Mouse (Mus musculus) ES-E14 (cell line): ENCODE data around the gene Igf2bp3. TPM values are rescaled to one million over a fixed set of nuclear protein-coding genes. Genes with fewer than 3 reads are reported as not detected.

Experiments used
- DNase-seq: peaks from one replicate; pipeline ENCODE4 v3.0.0-alpha.2; 2013; ENCODE audit warnings: low read depth, low spot score
- H3K27ac ChIP-seq: 2 replicates; pipeline ENCODE4 v1.5.1; 2012; ENCODE audit warnings: low read depth, mild to moderate bottlenecking, low read length, moderate library complexity, mixed read lengths; ENCODE audit not compliant: poor library complexity, insufficient read depth, severe bottlenecking
- H3K36me3 ChIP-seq: 2 replicates; pipeline ENCODE4 v1.6.1; 2012; ENCODE audit warnings: mild to moderate bottlenecking, low read length, moderate library complexity, mixed read lengths; ENCODE audit not compliant: control insufficient read depth, poor library complexity, insufficient read depth, severe bottlenecking
- H3K4me1 ChIP-seq, 2 experiments: fragments of 150-350 bp in 1 of 2; sonication (generic) in 1 of 2; 2 replicates each; pipeline ENCODE4 v1.6.1; 2012; ENCODE audit warnings: low read length in 2 of 2, mild to moderate bottlenecking in 1 of 2, mixed read lengths in 1 of 2; ENCODE audit not compliant: control insufficient read depth in 2 of 2, insufficient read depth in 2 of 2, poor library complexity in 1 of 2
- H3K4me3 ChIP-seq, 2 experiments: fragments of 150-350 bp in 1 of 2; sonication (generic) in 1 of 2; 2 replicates each; pipeline ENCODE4 v1.5.1; 2012; ENCODE audit warnings: low read length in 2 of 2, low read depth in 1 of 2, mild to moderate bottlenecking in 1 of 2, mixed read lengths in 1 of 2; ENCODE audit not compliant: insufficient read depth in 1 of 2, poor library complexity in 1 of 2, severe bottlenecking in 1 of 2
- H3K9ac ChIP-seq: 2 replicates; pipeline ENCODE4 v1.6.1; 2012; ENCODE audit warnings: low read depth, mild to moderate bottlenecking, low read length, mixed read lengths; ENCODE audit not compliant: poor library complexity, insufficient read depth, severe bottlenecking
- H3K9me3 ChIP-seq: fragments of 150-350 bp; sonication (generic); 2 replicates; pipeline ENCODE4 v1.6.1; 2012; ENCODE audit warnings: low read depth, mild to moderate bottlenecking, low read length; ENCODE audit not compliant: control insufficient read depth, insufficient read depth
- CHD2 ChIP-seq: IDR thresholded peaks from 2 replicates; pipeline ENCODE4 v1.6.1; 2014; ENCODE audit warnings: mild to moderate bottlenecking, low read depth, low read length, inconsistent platforms
- HCFC1 ChIP-seq: IDR thresholded peaks from 2 replicates; pipeline ENCODE4 v1.6.1; 2012; ENCODE audit warnings: low read length, inconsistent platforms, borderline replicate concordance; ENCODE audit not compliant: insufficient read depth
- MAFK ChIP-seq: IDR thresholded peaks from 2 replicates; pipeline ENCODE4 v1.6.1; 2014; ENCODE audit warnings: mild to moderate bottlenecking, low read depth, low read length, inconsistent platforms; ENCODE audit not compliant: insufficient read depth
- ZC3H11A ChIP-seq: IDR thresholded peaks from 2 replicates; pipeline ENCODE4 v1.6.1; 2012; ENCODE audit warnings: low read depth, mild to moderate bottlenecking, inconsistent platforms, low read length, borderline replicate concordance
- ZNF384 ChIP-seq: IDR thresholded peaks from 2 replicates; pipeline ENCODE4 v1.6.1; 2012; ENCODE audit warnings: low read depth, low read length, inconsistent platforms
- in situ Hi-C, 2 experiments: fragments of 600-800 bp; cut with MboI; formaldehyde crosslinking; loops; one replicate each; pipeline ENCODE4 v1.15.1; 2025; ENCODE audit warnings: low sequenced_read_pairs in 2 of 2, inconsistent platforms in 1 of 2; ENCODE audit not compliant: unreplicated experiment in 2 of 2
- total RNA-seq: library from RNA; depleted of rRNA; stranded (reverse); fragments of 300-350 nt; gene quantifications from 2 replicates; pipeline ENCODE4 v1.2.3, GENCODE M21; 2012

Igf2bp3 gene
- total RNA-seq, 1 experiment, result 32.8 TPM

GRCm38 (mm10) chr6:49114457-49114856, 100.3 kb downstream of the Igf2bp3 start:
- Histone ChIP-seq H3K9ac (no peak overlapping the region), H3K4me1 (no peaks in the 10 kb centered on the region), H3K4me3 (no peak overlapping the region), H3K36me3 (peaks cover 6% of the 10 kb centered on the region; the same call in 1 of the 2 replicates), H3K27ac (no peak overlapping the region), H3K9me3 (no peaks in the 10 kb centered on the region)
- no peak for DNase-seq
- in situ Hi-C loops, result no loop called here
- TF ChIP-seq CHD2 (no peak), HCFC1 (no peak), MAFK (no peak), ZC3H11A (no peak), ZNF384 (no peak)

GRCm38 (mm10) chr6:49113895-49114294, 100.9 kb downstream of the Igf2bp3 start:
- in situ Hi-C loops, result no loop called here
- no peak overlapping the region for H3K27ac ChIP-seq
- no peak for TF ChIP-seq ZNF384
- no peak for TF ChIP-seq HCFC1
- TF ChIP-seq CHD2, result no peak
- no peak for TF ChIP-seq MAFK
- no peak for DNase-seq
- H3K4me1 ChIP-seq, result no peaks in the 10 kb centered on the region
- no peaks in the 10 kb centered on the region for H3K9me3 ChIP-seq
- peaks cover 6% of the 10 kb centered on the region; the same call in 1 of the 2 replicates for H3K36me3 ChIP-seq
- no peak overlapping the region for H3K4me3 ChIP-seq
- H3K9ac ChIP-seq, result no peak overlapping the region

GRCm38 (mm10) chr6:49109196-49109595, 105.6 kb downstream of the Igf2bp3 start:
- TF ChIP-seq CHD2, result no peak
- no peak for TF ChIP-seq HCFC1
- TF ChIP-seq ZC3H11A, result no peak
- no peak overlapping the region for H3K9ac ChIP-seq
- no peaks in the 10 kb centered on the region for H3K9me3 ChIP-seq
- DNase-seq, result no peak
- no peak overlapping the region for H3K27ac ChIP-seq
- peaks cover 6% of the 10 kb centered on the region; the same call in 1 of the 2 replicates for H3K36me3 ChIP-seq
- no peaks in the 10 kb centered on the region for H3K4me1 ChIP-seq
- in situ Hi-C loops, result no loop called here
- H3K4me3 ChIP-seq, result no peak overlapping the region

GRCm38 (mm10) chr6:49106746-49107500, 107.8 kb downstream of the Igf2bp3 start:
- in situ Hi-C loops, result no loop called here
- no peaks in the 10 kb centered on the region for H3K4me1 ChIP-seq
- no peak overlapping the region for H3K9ac ChIP-seq
- no peak for DNase-seq
- TF ChIP-seq ZNF384 (no peak), MAFK (no peak), CHD2 (no peak), ZC3H11A (no peak), HCFC1 (no peak)
- peaks cover 8% of the 10 kb centered on the region; the same call in 1 of the 2 replicates for H3K36me3 ChIP-seq
- no peak overlapping the region for H3K27ac ChIP-seq
- no peak overlapping the region for H3K4me3 ChIP-seq
- no peaks in the 10 kb centered on the region for H3K9me3 ChIP-seq

- Histone ChIP-seq H3K9me3 (no peaks in the 10 kb centered on the region), H3K27ac (peak overlapping the region; percentile 38; the same call in 1 of the 2 replicates), H3K4me1 (peaks cover 18 to 19% of the 10 kb centered on the region in 2 experiments), H3K4me3 (no peak overlapping the region), H3K9ac (no peak overlapping the region), H3K36me3 (peaks cover 15% of the 10 kb centered on the region; the same call in 1 of the 2 replicates)
- peak; percentile 73 for DNase-seq
- in situ Hi-C loops, result no loop called here
- no peak for TF ChIP-seq ZNF384
- peak; percentile 46; the same call in 1 of the 2 replicates for TF ChIP-seq HCFC1
- no peak for TF ChIP-seq MAFK
These were observed 115.7 kb downstream of the Igf2bp3 start for GRCm38 (mm10) chr6:49099086-49099485.
